Mouse (Mus musculus) spleen, adult 2 months (tissue): ENCODE results near the gene 4930524J08Rik. TPM values are rescaled to one million over a fixed set of nuclear protein-coding genes. Genes with fewer than 3 reads are reported as not detected.

Source experiments
- DNase-seq, 2 experiments: peaks; one replicate each; pipeline versions ENCODE4 v3.0.0 to v3.0.0-alpha.2; 2012 to 2021; ENCODE audit warnings: low spot score in 2 of 2, low read depth in 1 of 2
- H3K27ac ChIP-seq: fragments of 200-500 bp; 2 replicates; pipeline ENCODE4 v1.5.1; 2012; ENCODE audit warnings: low read length, inconsistent platforms; ENCODE audit not compliant: insufficient read depth
- H3K27me3 ChIP-seq: fragments of 200-500 bp; 2 replicates; pipeline ENCODE4 v1.6.1; 2012; ENCODE audit warnings: mild to moderate bottlenecking, moderate library complexity, low read length, inconsistent platforms; ENCODE audit not compliant: control insufficient read depth, insufficient read depth
- H3K36me3 ChIP-seq: fragments of 200-500 bp; 2 replicates; pipeline ENCODE4 v1.6.1; 2012; ENCODE audit warnings: mild to moderate bottlenecking, low read length, inconsistent platforms; ENCODE audit not compliant: control insufficient read depth, insufficient read depth
- H3K4me1 ChIP-seq: fragments of 200-500 bp; 2 replicates; pipeline ENCODE4 v1.6.1; 2011; ENCODE audit warnings: inconsistent platforms; ENCODE audit not compliant: control insufficient read depth, insufficient read depth, insufficient read length
- H3K4me3 ChIP-seq: fragments of 200-500 bp; 2 replicates; pipeline ENCODE4 v1.5.1; 2011; ENCODE audit warnings: mild to moderate bottlenecking, inconsistent platforms; ENCODE audit not compliant: insufficient read depth, insufficient read length; ENCODE audit errors: extremely low read depth
- CTCF ChIP-seq: fragments of 200-500 bp; IDR thresholded peaks from 2 replicates; pipeline ENCODE4 v1.5.1; 2011; ENCODE audit warnings: mild to moderate bottlenecking, inconsistent platforms; ENCODE audit not compliant: insufficient read depth, insufficient read length, insufficient replicate concordance; ENCODE audit errors: extremely low read depth
- POLR2A ChIP-seq: fragments of 200-500 bp; IDR thresholded peaks from 2 replicates; pipeline ENCODE4 v1.6.1; 2011; ENCODE audit warnings: low read depth, low read length, inconsistent platforms
- WGBS: fragments of 180-500 bp; shearing (Covaris S2); methylation state at CpG from one replicate; pipeline ENCODE4 v1.1.7; 2018; 5-methylcytosine and 5-hydroxymethylcytosine counted together
- polyA plus RNA-seq: library from polyadenylated mRNA; depleted of rRNA; stranded (reverse); fragments of >200 nt; gene quantifications from 2 replicates; pipeline ENCODE4 v1.2.3, GENCODE M21; 2012; rRNA removed

Gene 4930524J08Rik
- polyA plus RNA-seq, 1 experiment = 2.4 TPM

DNA sequence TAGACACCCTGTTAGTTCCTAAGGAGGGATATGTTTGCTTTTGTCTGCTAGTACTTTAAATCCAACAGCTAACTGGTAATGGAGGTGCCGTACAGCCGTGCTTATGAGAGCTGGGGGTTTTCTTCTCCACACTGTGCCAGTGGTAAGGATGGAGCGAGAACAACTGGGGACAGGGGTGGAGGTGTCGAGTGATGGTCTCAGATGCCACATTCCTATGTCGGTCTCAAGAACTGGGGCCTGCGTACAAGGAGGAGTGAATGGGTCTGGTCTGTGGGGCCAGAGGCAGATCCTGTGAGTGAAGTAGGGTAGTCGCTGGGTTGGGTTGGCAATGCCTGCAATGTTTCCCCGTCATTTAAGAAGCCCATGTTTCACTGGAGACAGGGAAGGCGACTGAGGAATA lies 33.7 kb downstream of the 4930524J08Rik start:
- no peak for TF ChIP-seq POLR2A
- no peak overlapping the region for H3K4me3 ChIP-seq
- DNase-seq = no peak
- H3K4me1 ChIP-seq = no peaks in the 10 kb centered on the region
- H3K27ac ChIP-seq = no peak overlapping the region
- no peaks in the 10 kb centered on the region for H3K27me3 ChIP-seq
- 91% methylated on average over 9 of the region's 9 CpGs for whole genome bisulfite sequencing
- no peaks in the 10 kb centered on the region for H3K36me3 ChIP-seq

DNA sequence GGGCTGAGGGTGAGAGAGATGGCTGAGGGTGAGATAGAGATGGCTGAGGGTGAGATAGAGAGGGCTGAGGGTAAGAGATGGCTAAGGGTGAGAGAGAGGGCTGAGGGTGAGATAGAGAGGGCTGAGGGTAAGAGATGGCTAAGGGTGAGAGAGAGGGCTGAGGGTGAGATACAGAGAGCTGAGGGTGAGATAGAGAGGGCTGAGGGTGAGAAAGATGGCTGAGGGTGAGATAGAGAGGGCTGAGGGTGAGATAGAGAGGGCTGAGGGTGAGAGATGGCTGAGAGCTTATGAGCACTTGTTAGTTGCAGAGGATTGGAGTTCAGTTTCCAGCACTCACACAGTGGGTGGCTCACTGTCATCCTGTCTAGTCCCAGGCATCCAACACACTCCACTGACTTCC lies 41.2 kb downstream of the 4930524J08Rik start:
- Histone ChIP-seq H3K4me3 (no peak overlapping the region), H3K27ac (no peak overlapping the region), H3K36me3 (no peaks in the 10 kb centered on the region), H3K4me1 (no peaks in the 10 kb centered on the region), H3K27me3 (no peaks in the 10 kb centered on the region)
- no peak for DNase-seq
- TF ChIP-seq POLR2A = no peak
- TF ChIP-seq CTCF = no peak

- 81% methylated on average over 5 of the region's 5 CpGs for WGBS
- Histone ChIP-seq H3K27ac (no peak overlapping the region), H3K4me1 (no peaks in the 10 kb centered on the region), H3K4me3 (no peak overlapping the region), H3K36me3 (no peaks in the 10 kb centered on the region), H3K27me3 (no peaks in the 10 kb centered on the region)
- no peak for DNase-seq
- TF ChIP-seq POLR2A (no peak), CTCF (no peak)
Measured at GRCm38 (mm10) chr5:100024403-100024802, 45.5 kb downstream of the 4930524J08Rik start.

GRCm38 (mm10) chr5:100024868-100025267 lies 46.0 kb downstream of the 4930524J08Rik start:
- Histone ChIP-seq H3K27me3 (no peaks in the 10 kb centered on the region), H3K36me3 (no peaks in the 10 kb centered on the region), H3K4me3 (no peak overlapping the region), H3K27ac (no peak overlapping the region), H3K4me1 (no peaks in the 10 kb centered on the region)
- 67% methylated on average over 1 of the region's 1 CpGs for WGBS
- TF ChIP-seq CTCF = no peak
- no peak for TF ChIP-seq POLR2A
- DNase-seq = no peak

Other genes starting within 250 kb of the 4930524J08Rik start
- 13.9 and 15.1 TPM in 2 replicates for gene Rasgef1b, start 250.0 kb upstream of the 4930524J08Rik start, polyA plus RNA-seq
- gene Vamp9, start 72.8 kb upstream of the 4930524J08Rik start, polyA plus RNA-seq = not detected in 2 replicates
- 78.3 and 91.9 TPM in 2 replicates for gene Hnrnpd, start 123 bp upstream of the 4930524J08Rik start, polyA plus RNA-seq
- gene Hnrnpdl, start 60.6 kb downstream of the 4930524J08Rik start, polyA plus RNA-seq = 67.7 and 74.8 TPM in 2 replicates
- gene Enoph1, start 60.9 kb downstream of the 4930524J08Rik start, polyA plus RNA-seq = 20.6 and 24.6 TPM in 2 replicates
- gene Tmem150c, start 180.7 kb downstream of the 4930524J08Rik start, polyA plus RNA-seq = 0.55 and 0.69 TPM in 2 replicates